Mouse (Mus musculus) urinary bladder, postnatal 36 days (tissue): ENCODE data around the gene Dhcr7.
A peak's percentile ranks its signal among the peaks of the same experiment; 100 is the strongest.

Source experiments
- DNase-seq, 2 experiments: peaks; one replicate each; pipeline ENCODE4 v3.0.0; 2022; ENCODE audit warnings: low spot score in 2 of 2, mixed read lengths in 1 of 2

The Dhcr7 gene

DNA sequence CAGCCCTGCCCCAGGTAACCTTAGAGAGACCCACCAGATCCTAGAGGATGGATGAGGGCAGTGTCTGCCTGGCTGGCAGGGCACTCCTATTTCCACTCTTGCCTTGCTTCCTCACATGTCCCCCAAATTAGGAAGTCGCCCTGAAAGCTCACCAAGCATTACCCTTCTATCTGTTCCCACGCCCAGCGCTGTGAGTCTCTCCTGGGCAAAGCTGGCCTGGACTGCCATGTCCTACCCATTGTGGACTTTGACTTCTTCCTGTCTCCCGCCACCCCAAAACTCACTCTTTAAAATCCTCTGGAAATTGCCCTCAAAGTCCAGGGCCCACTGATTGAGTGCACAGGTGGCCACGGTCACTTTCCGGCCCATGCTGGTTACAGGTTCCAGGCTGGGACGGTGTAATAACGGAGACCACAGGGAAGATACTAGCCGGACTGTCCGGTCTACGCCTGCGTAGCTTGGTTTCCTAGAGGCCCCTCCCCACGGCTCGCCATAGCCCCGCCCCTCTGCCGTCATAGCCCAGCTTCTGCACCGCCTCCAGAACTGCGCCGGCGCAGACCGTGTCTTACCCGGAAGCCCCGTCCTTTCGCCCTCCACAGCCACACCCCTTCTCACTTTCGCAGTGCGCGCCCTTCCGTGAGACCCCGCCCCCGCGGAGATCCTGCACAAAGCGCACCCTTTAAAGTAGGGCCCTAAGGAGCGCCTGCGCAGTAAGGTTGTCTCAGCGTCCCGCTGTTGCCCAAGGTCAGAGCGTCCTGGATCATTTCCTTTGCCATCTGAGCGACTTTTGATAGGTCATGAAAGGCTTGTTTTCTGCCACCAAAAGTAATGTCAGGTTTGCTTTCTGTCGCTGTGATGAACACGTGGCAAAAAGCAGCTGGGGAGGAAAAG, at the start of gene Dhcr7, which contains the start of gene Nadsyn1:
TSS of gene Dhcr7 (plus strand) at position 771 of the 891 bp plus-strand sequence.
TSS of gene Nadsyn1 (minus strand) at position 475 of the 891 bp plus-strand sequence.
- peak; percentile 98 to 99 for DNase-seq

DNA sequence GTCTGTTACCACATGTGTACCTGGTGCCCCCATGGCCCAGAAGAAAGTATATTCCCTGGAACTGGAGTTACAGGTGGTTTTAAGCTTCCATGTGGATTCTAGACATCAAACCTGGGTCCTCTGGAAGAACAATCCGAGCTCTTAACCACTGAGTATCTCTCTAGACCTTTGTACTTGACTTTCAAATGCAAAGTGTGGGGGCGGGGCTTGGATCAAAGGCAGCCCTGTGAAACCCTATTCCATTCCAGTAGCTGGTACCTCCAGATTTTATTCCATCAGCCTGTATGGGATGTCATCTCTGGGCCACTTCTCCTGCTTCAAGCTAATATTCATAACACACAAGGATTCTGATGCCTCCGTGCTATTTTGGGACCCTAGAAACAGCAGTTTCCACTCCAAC, 46.8 kb upstream of the Dhcr7 start:
- DNase-seq, result no peak

DNA sequence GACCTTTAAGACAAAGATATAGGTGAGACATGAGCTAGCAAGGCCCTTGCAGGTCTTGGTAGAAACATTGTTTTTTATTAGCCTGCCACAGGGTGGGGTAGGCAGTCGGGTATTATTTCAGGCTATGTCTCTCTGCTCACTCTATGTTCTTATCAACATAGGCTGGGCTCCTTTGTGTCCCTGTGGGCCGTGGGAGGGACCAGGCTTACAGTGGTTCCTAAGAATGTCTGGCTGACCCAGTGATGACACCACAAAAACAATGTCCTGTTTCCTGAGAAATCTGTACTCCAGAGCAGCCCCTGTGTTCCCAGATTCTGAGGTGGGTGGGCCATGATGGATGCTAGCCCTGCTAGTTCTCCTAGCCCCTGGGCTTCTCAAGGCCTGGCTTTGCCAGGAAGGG, 45.6 kb upstream of the Dhcr7 start:
- DNase-seq, result no peak

GRCm38 (mm10) chr7:143783378-143783995, 39.5 kb upstream of the Dhcr7 start:
- DNase-seq, result no peak

DNA sequence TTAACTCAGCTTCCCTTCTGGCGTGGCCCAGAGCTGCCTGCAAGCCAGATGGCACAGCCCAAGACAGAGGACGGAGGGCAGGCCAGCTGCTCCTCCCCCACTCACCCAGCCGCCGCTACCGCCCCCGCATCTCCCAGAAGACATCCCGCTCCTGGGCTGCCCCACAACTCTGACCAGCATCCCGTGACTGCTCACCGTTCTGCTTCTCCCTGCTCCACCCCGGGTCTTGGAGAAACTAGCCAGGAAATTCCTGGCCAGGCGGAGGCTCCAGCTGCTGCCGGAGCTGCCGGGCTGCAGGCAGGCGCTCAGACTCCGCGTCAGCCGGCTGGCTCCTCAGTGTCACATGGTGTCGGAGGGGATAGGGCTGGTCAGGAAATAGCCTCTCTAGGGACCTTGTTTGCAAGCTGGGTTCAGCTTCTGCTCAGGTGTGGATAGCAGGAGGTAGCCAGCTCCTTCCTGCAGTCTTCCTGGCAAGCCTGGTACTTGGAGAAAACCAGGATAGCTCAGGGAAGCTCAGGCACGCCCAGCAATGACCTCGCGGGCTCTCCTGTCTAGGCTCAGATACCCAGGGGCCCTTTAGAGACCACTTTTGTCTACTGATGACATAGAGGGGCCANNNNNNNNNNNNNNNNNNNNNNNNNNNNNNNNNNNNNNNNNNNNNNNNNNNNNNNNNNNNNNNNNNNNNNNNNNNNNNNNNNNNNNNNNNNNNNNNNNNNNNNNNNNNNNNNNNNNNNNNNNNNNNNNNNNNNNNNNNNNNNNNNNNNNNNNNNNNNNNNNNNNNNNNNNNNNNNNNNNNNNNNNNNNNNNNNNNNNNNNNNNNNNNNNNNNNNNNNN, 38.7 kb upstream of the Dhcr7 start, which contains the start of gene Mrgpre:
TSS of gene Mrgpre (minus strand) at position 505 of the 834 bp plus-strand sequence.
- DNase-seq, result peak; percentile 60 to 76

- no peak for DNase-seq
These were observed 30.5 kb upstream of the Dhcr7 start for GRCm38 (mm10) chr7:143792336-143792985.

GRCm38 (mm10) chr7:143793121-143793520, 29.8 kb upstream of the Dhcr7 start:
- DNase-seq, result peak; percentile 53 to 75

DNA sequence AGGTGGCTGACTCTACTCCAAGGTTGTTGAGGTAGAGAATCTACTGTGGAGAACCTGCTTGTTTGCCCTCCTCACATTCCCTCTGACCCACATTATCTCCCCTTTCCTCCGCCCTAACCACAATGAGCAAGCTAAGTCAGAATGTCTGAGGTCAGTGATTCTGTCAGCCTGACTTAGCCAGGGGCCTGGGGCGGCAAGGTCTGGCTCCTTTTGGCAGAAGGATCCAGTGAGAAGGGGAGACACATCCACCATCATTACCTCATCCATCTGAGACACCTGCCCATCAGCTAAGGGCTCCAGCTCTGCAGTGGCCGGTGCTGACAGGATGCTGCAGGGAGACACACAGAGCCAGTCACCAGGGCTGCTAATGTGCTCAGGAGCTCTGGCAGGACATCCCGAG, 24.2 kb upstream of the Dhcr7 start:
- DNase-seq, result no peak

GRCm38 (mm10) chr7:143800770-143801169, 22.2 kb upstream of the Dhcr7 start:
- no peak for DNase-seq

DNA sequence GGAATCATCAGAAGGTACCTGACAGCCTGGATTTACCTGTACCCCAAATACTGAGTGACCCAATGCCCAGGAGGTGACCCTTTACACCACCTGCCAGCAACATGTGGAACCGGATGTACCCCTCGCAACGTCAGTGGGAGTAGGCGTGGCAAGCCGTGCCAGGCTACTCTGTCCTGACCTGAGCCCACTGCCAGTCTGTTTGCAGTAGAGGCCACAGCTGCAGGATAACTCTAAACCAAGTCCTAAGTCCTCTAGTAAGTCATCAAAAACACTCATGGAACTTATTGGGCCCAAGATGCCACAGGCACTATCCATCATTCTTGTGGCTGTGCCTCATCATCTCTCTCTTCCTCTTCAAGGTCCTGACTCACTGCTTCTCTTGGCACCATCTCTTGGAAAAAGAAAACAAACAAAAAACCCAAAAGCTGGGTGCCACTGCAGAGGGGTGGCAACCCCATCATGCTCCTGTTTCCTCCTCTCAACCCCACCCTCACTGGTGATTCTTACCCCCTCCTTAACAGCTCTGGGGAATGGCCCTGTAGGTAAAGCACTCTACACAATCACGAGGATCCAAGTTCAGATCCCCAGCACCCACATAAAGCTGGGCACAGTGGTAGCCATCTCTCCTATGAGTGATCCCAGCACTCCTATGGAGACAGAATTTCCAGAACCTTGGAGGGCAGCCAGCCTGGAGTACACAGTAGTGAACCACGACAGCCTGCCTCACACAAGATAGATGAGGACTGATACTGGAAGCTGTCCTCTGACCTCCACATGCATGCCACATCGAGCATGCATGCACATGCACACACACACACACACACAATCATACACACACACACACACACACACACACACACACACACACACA, 21.5 kb upstream of the Dhcr7 start:
- no peak for DNase-seq

DNA sequence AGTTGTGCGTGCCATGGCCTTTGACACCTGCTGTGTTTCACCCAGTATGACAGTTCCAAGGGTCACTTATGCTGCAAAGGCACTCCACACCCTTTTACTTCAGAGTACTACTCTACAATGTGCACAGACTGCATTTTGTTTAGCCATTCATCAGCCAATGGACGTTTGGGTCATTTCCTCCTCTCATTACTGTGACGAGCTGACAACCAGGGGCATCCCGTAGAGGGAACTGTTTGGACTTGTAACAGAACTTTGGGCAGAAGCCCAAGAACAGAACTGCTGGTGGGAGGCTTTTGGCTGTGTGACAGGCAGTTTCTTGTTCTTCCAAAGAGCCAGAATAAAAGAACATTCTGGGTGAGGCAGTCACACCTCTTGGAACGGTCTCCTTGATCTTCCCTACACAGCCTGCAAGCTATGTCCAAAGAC, 17.7 kb upstream of the Dhcr7 start:
- no peak for DNase-seq

GRCm38 (mm10) chr7:143808909-143809308, 14.0 kb upstream of the Dhcr7 start:
- DNase-seq, result no peak

GRCm38 (mm10) chr7:143819201-143819600, 3.7 kb upstream of the Dhcr7 start:
- DNase-seq, result no peak

GRCm38 (mm10) chr7:143821241-143821640, 1.7 kb upstream of the Dhcr7 start:
- DNase-seq, result no peak

DNA sequence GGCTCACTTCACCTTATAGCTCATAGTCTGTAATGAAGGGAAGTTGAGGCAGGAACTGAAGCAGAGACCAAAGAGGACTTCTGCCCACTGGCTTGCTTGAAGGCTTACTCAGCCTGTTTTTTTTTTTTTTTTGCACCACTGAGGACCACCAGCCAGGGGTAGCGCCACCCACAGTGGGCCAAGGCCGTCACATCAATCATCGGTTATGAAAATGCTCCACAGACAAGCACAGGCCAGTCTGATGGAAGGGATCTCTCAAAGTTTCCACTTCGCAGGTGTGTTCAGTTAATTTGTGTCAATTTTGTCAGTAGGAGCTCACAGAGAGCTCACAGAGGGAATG, 291 bp downstream of the Dhcr7 start:
- no peak for DNase-seq

DNA sequence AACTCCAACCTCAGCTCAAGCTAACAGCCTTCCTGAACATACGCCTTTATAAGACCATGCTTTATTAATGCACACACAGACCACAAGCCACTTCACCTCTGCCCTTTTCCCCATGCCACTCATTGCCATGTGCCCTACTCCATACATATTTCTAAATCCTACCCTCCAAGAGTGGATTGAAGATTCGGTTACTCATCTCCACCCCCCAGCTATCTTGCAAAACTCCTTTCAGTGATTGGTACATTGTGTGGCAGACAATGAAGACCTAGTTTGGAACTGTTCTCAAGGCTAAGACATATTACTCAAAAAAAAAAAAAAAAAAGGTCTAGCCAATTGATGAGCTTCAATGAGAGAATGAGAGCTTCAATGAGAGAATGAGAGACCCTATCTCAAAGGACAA, 4.0 kb downstream of the Dhcr7 start:
- no peak for DNase-seq

- DNase-seq, result peak; percentile 91 to 94
These were observed 6.8 kb downstream of the Dhcr7 start for GRCm38 (mm10) chr7:143829504-143830331.

DNA sequence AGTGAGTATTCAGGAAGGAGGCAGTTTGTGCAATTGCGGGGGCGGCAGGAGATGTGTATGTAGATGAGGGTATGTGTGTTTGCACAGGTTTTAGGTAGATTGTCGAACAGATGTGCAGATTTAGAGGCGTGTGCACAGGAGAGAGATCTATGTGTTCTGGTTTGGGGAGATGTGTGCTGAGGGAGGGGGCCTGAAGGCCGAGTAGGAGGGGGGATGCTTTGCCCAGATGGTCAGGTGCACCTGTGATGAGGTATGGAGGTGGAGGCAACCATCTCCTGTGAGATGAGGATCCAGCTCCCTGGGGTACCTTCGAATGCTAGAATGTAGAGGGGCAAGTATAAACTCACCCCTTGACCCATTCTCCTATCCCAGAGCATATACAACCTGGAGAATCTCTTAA, 7.5 kb downstream of the Dhcr7 start:
- no peak for DNase-seq

GRCm38 (mm10) chr7:143832196-143832595, 9.3 kb downstream of the Dhcr7 start:
- DNase-seq, result peak; percentile 26 to 43

DNA sequence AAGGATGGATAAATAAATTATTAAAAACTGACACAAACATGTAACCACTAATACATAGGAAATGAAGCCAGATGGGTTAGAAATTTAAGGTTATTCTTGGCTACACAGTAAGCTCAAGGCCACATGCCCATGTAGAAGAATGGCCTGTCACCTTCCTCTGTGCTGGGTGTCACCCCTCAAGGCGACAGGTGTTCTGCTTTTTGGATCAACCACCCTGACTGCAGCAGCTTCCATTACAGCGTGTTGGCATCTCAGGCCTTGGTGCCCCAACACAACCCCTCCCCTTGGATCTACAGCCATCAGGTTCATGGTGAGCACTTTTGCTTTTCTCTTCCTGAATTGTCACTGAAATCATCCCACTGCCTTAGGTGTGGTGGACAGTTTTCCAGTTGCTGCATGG, 9.7 kb downstream of the Dhcr7 start:
- no peak for DNase-seq
